Mouse (Mus musculus) bone marrow macrophage, adult 2 months (primary cell): Measurements from ENCODE around the gene Mb.

ENCODE experiments used
- CTCF ChIP-seq: IDR thresholded peaks from 2 replicates; pipeline ENCODE4 v1.5.1; 2012; ENCODE audit warnings: low read depth, mild to moderate bottlenecking, low read length, moderate library complexity
- POLR2A ChIP-seq: IDR thresholded peaks from 2 replicates; pipeline ENCODE4 v1.6.1; 2012; ENCODE audit warnings: mild to moderate bottlenecking, low read depth, low read length, borderline replicate concordance

GRCm38 (mm10) chr15:77025884-77026583 is 24.4 kb downstream of the Mb start:
- TF ChIP-seq CTCF (no peak), POLR2A (no peak)
